Mouse (Mus musculus) neural tube, embryonic 13.5 days (tissue): Measurements from ENCODE around the gene Mrpl4. TPM values are rescaled to one million over a fixed set of nuclear protein-coding genes. Genes with fewer than 3 reads are reported as not detected.

Source experiments
- ATAC-seq: fragments of 200-750 bp; cut with Nextera tagmentation; 2 replicates; pipeline ENCODE4 v1.8.0; 2017; ENCODE audit warnings: low read depth, mild to moderate bottlenecking, moderate TSS enrichment, moderate library complexity
- H3K27ac ChIP-seq: fragments of 300-500 bp; sonication (generic); replicated peaks from 2 replicates; pipeline ENCODE4 v1.5.1; 2015; ENCODE audit warnings: moderate library complexity, mild to moderate bottlenecking, inconsistent platforms
- H3K27me3 ChIP-seq: fragments of 300-500 bp; sonication (generic); 2 replicates; pipeline ENCODE4 v1.6.1; 2015; ENCODE audit warnings: mild to moderate bottlenecking, inconsistent platforms
- H3K36me3 ChIP-seq: fragments of 300-500 bp; sonication (generic); 2 replicates; pipeline ENCODE4 v1.6.1; 2015; ENCODE audit warnings: mild to moderate bottlenecking, inconsistent platforms
- H3K4me1 ChIP-seq: fragments of 300-500 bp; sonication (generic); replicated peaks from 2 replicates; pipeline ENCODE4 v1.6.1; 2015; ENCODE audit warnings: inconsistent platforms
- H3K4me2 ChIP-seq: fragments of 300-500 bp; sonication (generic); 2 replicates; pipeline ENCODE4 v1.6.1; 2015; ENCODE audit warnings: inconsistent platforms, mild to moderate bottlenecking, moderate library complexity
- H3K4me3 ChIP-seq: fragments of 300-500 bp; sonication (generic); 2 replicates; pipeline ENCODE4 v1.5.1; 2015; ENCODE audit warnings: mild to moderate bottlenecking, inconsistent platforms
- H3K9ac ChIP-seq: fragments of 300-500 bp; sonication (generic); 2 replicates; pipeline ENCODE4 v1.6.1; 2015; ENCODE audit warnings: moderate library complexity, mild to moderate bottlenecking, inconsistent platforms
- H3K9me3 ChIP-seq: fragments of 300-500 bp; sonication (generic); 2 replicates; pipeline ENCODE4 v1.6.1; 2016; ENCODE audit warnings: inconsistent platforms
- WGBS: fragments of 180-500 bp; shearing (Covaris S2); methylation state at CpG from one replicate; pipeline ENCODE4 v1.1.7; 2015; 5-methylcytosine and 5-hydroxymethylcytosine counted together
- polyA plus RNA-seq: library from polyadenylated mRNA; unstranded; fragments of >200 nt; fragmentation: Nextera tagmentation; extraction: Ambion mirVana; gene quantifications from 2 replicates; pipeline ENCODE4 v1.2.1, GENCODE M21; 2015

The Mrpl4 gene
- polyA plus RNA-seq, 1 experiment from 2014 or later, result 105 TPM

DNA sequence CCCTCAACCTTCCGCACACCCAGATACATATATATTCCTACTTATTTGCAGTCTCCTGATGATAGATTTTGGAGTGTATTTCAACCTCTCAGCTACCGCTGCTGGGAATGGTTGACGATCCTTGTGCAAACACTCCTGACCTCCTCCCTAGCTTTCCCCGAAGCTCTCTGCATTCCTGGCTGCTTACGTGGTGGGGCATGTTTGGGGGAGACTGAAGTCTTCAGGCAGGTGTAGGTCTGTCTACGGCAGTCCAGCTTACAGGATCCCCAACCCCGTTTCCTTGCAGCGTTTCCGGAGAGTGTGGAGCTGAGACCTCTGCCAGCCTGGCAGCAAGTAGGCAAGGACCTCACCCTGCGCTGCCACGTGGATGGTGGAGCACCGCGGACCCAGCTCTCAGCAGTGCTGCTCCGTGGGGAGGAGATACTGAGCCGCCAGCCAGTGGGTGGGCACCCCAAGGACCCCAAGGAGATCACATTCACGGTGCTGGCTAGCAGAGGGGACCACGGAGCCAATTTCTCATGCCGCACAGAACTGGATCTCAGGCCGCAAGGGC lies 22.8 kb downstream of the Mrpl4 start:
- Histone ChIP-seq H3K36me3 (no peaks in the 10 kb centered on the region), H3K4me3 (no peak overlapping the region), H3K27me3 (peaks cover 59% of the 10 kb centered on the region), H3K27ac (no peak overlapping the region), H3K4me1 (peaks cover 23% of the 10 kb centered on the region), H3K9ac (no peak overlapping the region), H3K4me2 (no peak overlapping the region), H3K9me3 (no peaks in the 10 kb centered on the region)
- WGBS, result 75% methylated on average over 19 of the region's 19 CpGs
- no peak for ATAC-seq

DNA sequence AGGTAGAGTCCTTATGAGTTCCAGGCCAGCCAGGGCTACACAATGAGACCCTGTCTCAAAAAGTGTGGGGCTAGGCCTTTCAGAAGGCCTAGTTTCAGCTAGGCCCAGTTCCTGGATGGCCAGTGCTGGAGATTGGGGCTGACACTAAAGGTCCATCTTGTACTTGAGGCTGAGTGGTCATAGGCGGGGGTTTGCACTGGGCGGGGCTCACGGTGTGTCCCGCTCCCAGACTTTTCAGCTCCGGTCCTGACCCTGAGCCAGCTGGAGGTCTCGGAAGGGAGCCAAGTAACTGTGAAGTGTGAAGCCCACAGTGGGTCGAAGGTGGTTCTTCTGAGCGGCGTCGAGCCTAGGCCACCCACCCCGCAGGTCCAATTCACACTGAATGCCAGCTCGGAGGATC lies 24.3 kb downstream of the Mrpl4 start:
- Histone ChIP-seq H3K36me3 (no peaks in the 10 kb centered on the region), H3K9ac (no peak overlapping the region), H3K4me3 (no peak overlapping the region), H3K27ac (no peak overlapping the region), H3K9me3 (no peaks in the 10 kb centered on the region), H3K4me1 (peaks cover 35% of the 10 kb centered on the region), H3K27me3 (peaks cover 71% of the 10 kb centered on the region), H3K4me2 (no peak overlapping the region)
- WGBS, result 85% methylated on average over 12 of the region's 12 CpGs
- ATAC-seq, result no peak

DNA sequence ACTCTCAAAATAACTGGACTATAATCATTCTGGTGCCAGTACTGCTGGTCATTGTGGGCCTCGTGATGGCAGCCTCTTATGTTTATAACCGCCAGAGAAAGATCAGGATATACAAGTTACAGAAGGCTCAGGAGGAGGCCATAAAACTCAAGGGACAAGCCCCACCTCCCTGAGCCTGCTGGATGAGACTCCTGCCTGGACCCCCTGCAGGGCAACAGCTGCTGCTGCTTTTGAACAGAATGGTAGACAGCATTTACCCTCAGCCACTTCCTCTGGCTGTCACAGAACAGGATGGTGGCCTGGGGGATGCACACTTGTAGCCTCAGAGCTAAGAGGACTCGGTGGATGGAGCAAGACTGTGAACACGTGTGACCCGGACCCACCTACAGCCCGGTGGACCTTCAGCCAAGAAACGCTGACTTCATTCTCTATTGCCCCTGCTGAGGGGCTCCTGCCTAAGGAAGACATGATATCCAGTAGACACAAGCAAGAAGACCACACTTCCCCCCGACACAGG lies 25.3 kb downstream of the Mrpl4 start:
- H3K27ac ChIP-seq, result no peak overlapping the region
- no peak overlapping the region for H3K4me2 ChIP-seq
- no peaks in the 10 kb centered on the region for H3K9me3 ChIP-seq
- no peak overlapping the region for H3K9ac ChIP-seq
- WGBS, result 36% methylated on average over 8 of the region's 8 CpGs
- peaks cover 44% of the 10 kb centered on the region for H3K4me1 ChIP-seq
- H3K36me3 ChIP-seq, result no peaks in the 10 kb centered on the region
- H3K27me3 ChIP-seq, result peaks cover 76% of the 10 kb centered on the region
- ATAC-seq, result no peak
- no peak overlapping the region for H3K4me3 ChIP-seq

DNA sequence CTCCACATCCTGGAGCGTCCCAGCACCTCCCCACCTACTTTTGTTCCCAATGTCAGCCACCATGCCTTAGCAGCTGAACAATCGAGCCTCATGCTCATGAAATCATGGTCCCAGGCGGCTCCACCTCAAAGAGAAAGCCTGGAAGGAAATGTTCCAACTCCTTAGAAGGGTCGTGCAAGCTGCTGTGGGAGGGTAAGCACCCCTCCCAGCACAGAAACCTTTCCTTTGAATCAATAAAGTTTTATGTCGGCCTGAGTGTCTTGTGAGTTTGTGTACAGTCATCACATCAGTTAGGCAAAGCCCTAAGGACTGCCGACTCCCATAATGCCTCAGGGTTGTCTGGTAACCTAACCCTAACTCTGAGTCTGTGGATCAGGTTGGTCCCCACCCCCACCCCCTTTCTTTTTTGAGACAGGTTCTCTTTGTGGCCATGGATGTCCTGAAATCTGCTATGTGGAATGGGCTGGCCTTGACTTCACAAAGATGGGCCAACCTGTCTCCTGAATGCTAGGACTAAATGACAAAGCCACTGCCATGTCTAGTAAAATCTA lies 26.1 kb downstream of the Mrpl4 start:
- Histone ChIP-seq H3K36me3 (no peaks in the 10 kb centered on the region), H3K9ac (no peak overlapping the region), H3K27me3 (peaks cover 84% of the 10 kb centered on the region), H3K4me3 (no peak overlapping the region), H3K9me3 (no peaks in the 10 kb centered on the region), H3K27ac (no peak overlapping the region), H3K4me2 (no peak overlapping the region), H3K4me1 (peaks cover 52% of the 10 kb centered on the region)
- WGBS, result 56% methylated on average over 6 of the region's 6 CpGs
- no peak for ATAC-seq

DNA sequence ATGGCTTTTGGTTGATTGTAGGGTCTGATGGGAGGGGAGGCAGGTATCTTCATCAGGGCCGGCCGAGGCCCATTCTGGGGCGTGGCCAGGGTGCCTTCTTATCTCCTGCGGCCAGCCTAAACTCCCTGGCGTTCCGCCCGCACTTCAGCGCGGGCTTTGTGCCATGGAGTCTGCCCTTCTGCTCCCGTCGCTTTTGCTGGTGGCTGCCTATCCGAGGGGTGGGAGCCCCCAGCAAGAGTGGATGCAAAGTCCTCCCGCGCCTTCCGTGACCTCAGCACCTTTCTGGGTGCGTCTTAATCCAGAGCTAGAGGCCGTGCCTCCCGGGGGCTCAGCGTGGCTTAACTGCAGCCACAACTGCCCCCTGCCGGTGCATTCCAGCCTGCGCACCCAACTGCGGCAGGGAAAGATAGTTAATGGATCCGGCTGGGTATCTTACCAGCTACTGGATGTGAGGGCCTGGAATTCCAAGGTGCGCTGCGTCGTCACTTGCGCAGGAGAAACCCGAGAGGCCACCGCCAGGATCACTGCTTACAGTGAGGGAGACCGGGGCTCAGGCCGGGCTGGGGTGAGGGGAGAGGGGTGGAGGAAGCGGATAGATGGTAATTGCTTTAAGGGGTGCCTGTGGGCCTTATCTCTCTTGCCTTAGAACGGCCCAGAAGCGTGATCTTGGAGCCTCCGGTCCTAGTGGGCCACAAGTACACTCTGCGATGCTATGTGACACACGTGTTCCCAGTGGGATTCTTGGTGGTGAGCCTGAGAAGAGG lies 26.9 kb downstream of the Mrpl4 start, which contains the start of gene Icam4:
Icam4 (plus strand) TSS at position 83 of the 764 bp plus-strand sequence.
- peaks cover 92% of the 10 kb centered on the region for H3K27me3 ChIP-seq
- no peaks in the 10 kb centered on the region for H3K9me3 ChIP-seq
- no peak within 1 kb of the TSS for H3K27ac ChIP-seq
- H3K4me1 ChIP-seq, result peaks cover 56% of the 10 kb centered on the region
- WGBS, result 4% methylated on average over 37 of the region's 37 CpGs
- H3K9ac ChIP-seq, result 0 out of 2 replicates have a peak within 1 kb of the TSS, but pooled peaks have one; percentile 43
- H3K4me2 ChIP-seq, result peak within 1 kb of the TSS; percentile 75
- no peak for ATAC-seq
- H3K4me3 ChIP-seq, result peak within 1 kb of the TSS; percentile 26
- no peaks in the 10 kb centered on the region for H3K36me3 ChIP-seq

DNA sequence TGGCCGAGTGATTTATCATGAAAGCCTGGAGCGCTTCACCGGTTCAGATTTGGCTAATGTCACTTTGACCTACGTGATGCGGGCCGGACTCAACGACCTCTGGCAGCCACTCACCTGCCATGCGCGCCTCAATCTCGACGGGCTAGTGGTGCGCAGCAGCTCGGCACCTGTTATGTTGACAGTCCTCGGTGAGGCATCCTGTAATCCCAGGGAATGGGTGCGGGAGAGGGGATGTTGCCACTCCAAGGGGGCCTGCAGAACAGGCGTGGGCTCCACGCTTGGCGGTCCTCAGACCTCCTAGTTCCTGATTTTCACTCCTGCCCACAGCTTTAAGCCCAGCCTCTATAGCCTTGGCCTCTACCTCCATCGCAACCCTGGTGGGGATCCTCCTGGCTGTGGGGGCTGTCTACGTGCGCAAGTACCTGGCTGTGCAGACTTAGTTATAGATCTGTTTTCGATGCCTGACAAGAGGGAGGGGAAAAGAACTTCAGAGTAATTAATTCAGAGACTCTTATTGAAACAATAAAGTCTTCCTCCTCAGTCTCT lies 27.6 kb downstream of the Mrpl4 start:
- 0 out of 2 replicates have a peak overlapping the region, but pooled peaks have one; percentile 26 for H3K4me3 ChIP-seq
- peaks cover 63% of the 10 kb centered on the region for H3K4me1 ChIP-seq

DNA sequence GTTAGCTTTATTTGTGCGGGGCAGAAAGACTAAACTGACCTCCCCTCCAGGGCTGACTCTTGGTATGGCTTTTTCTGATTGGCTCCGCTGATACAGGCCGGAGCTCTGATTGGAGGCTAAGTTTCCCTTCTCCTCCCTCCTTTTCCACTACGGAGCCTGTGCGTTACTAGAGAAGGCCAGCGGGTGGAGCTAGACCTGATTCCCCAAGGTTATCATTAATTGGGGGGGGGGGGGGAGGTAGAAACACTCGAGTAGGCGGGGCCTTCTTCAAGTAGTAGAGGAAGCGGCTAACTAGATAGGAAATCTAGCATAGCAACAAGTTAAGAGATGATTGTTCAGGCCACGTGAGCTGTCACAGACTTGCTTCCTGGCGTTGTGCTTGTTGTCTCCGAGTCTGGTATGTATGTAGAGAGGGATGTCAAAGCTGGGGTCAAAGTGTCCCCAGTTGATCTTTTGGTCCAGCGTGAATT lies 28.3 kb downstream of the Mrpl4 start:
- Histone ChIP-seq H3K27me3 (peaks cover 98% of the 10 kb centered on the region), H3K9me3 (no peaks in the 10 kb centered on the region), H3K4me2 (peak overlapping the region; percentile 75), H3K9ac (0 out of 2 replicates have a peak overlapping the region, but pooled peaks have one; percentile 63), H3K4me3 (peak overlapping the region; percentile 43), H3K27ac (no peak overlapping the region), H3K4me1 (peaks cover 67% of the 10 kb centered on the region), H3K36me3 (no peaks in the 10 kb centered on the region)
- under 1% methylated on average over 13 of the region's 13 CpGs for WGBS
- peak; percentile 45 for ATAC-seq

More for the DNA sequence above, 27.6 kb downstream of the Mrpl4 start:
- 23% methylated on average over 22 of the region's 22 CpGs for WGBS
- Histone ChIP-seq H3K36me3 (no peaks in the 10 kb centered on the region), H3K9me3 (no peaks in the 10 kb centered on the region), H3K27ac (no peak overlapping the region), H3K4me2 (peak overlapping the region; percentile 75), H3K27me3 (peaks cover 98% of the 10 kb centered on the region), H3K9ac (no peak overlapping the region)
- ATAC-seq, result no peak

DNA sequence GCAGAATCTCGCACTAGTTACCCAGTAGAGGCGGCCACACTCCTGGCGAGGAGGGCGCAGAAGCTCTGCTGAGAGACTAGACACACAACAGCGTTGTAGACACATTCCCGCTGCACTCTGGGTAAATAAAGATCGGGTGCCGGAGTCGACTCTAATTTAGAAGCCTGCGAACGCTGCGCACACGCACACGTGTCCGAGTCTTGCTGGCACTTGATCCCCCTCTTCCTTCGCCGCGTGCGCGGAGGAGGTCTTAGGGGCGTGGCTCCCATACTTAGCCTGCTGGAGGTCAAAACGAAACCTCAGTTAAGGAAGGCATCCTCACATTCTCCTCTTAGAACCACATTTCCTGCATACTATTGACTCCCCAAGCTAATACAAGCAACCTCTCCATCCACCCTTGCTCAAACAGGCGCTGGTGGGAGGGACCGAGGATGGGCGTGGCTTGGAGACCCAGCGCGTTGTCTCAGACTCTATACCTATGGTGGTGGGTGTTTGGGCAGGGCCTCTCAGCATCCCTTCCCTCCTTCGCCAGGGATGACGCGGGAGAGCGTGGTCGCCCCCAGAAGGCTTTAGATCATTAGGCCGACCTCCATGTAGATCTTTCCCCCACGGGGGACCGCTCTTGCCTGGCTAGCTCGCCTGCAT lies 28.8 kb downstream of the Mrpl4 start:
- peak; percentile 59 for ATAC-seq
- Histone ChIP-seq H3K27ac (no peak overlapping the region), H3K27me3 (peaks cover 98% of the 10 kb centered on the region), H3K4me1 (peaks cover 67% of the 10 kb centered on the region), H3K9ac (peak overlapping the region; percentile 63), H3K4me3 (peak overlapping the region; percentile 43), H3K4me2 (peak overlapping the region; percentile 75), H3K36me3 (no peaks in the 10 kb centered on the region), H3K9me3 (no peaks in the 10 kb centered on the region)
- under 1% methylated on average over 36 of the region's 36 CpGs for WGBS

DNA sequence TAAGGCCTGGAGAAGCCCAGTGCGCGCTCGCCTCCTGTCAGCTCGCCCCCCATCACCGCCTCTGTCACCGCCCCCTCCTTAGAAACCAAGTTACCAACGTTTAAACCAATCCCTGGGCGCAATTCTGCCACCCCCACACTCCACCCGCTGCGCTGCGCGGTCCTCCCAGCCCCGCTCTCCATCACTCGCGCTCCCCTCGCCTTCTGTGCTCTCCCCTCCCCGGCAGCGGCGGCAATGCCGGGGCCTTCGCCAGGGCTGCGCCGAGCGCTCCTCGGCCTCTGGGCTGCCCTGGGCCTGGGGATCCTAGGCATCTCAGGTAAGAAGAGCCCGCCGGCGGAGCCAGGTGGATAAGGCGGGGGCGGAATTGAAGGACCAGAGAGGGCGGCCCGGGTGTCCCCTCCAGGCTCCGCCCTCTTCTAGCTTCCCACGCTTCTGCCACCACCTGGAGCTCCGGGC lies 29.4 kb downstream of the Mrpl4 start, which contains the start of gene Icam5:
Icam5 (plus strand) TSS at position 178 of the 456 bp plus-strand sequence.
- Histone ChIP-seq H3K4me2 (peak within 1 kb of the TSS; percentile 75), H3K27me3 (peaks cover 98% of the 10 kb centered on the region), H3K36me3 (no peaks in the 10 kb centered on the region), H3K4me1 (peaks cover 72% of the 10 kb centered on the region), H3K9me3 (no peaks in the 10 kb centered on the region), H3K9ac (peak within 1 kb of the TSS; percentile 63), H3K4me3 (peak within 1 kb of the TSS; percentile 43), H3K27ac (no peak within 1 kb of the TSS)
- ATAC-seq, result peak; percentile 22
- under 1% methylated on average over 35 of the region's 35 CpGs for WGBS

DNA sequence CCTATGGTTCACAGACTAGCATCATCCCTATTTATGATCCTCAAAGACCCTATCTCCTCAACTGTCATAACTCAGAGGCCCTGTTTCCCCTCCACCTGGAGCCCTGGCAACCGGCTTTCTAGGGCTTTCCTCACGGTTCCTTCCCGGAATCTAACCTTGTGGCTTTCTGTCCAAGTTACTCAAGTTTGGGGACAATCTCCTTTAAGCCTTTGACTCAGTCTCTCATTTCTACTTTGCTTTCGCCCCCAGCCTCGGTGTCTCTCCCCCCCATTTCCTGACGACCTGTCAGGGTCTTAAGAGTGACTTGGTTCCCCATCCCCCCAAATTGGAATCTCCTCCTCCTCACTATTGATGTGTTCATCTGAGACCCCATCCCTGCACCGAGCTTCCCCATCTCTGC lies 30.0 kb downstream of the Mrpl4 start:
- Histone ChIP-seq H3K4me1 (peaks cover 74% of the 10 kb centered on the region), H3K9ac (peak overlapping the region; percentile 63; the same call in 1 of the 2 replicates)

DNA sequence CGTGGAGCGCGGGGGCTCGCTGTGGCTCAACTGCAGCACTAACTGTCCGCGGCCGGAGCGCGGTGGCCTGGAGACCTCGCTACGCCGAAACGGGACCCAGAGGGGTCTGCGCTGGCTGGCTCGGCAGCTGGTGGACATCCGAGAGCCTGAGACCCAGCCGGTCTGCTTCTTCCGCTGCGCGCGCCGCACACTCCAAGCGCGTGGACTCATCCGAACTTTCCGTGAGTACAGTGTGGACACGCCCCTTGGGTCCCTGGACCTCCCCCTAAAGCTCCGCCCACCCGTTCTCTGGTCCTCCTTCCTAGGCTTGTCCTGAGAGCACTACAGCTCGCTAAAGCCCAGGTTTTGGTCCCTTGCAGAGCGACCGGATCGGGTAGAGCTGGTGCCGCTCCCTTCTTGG lies 30.6 kb downstream of the Mrpl4 start:
- H3K4me1 ChIP-seq, result peaks cover 74% of the 10 kb centered on the region
- no peaks in the 10 kb centered on the region for H3K36me3 ChIP-seq
- WGBS, result 1% methylated on average over 34 of the region's 34 CpGs
- H3K9me3 ChIP-seq, result no peaks in the 10 kb centered on the region
- peak overlapping the region; percentile 75 for H3K4me2 ChIP-seq
- H3K9ac ChIP-seq, result peak overlapping the region; percentile 47
- H3K27ac ChIP-seq, result no peak overlapping the region
- H3K27me3 ChIP-seq, result peaks cover 99% of the 10 kb centered on the region
- peak overlapping the region; percentile 43 for H3K4me3 ChIP-seq
- no peak for ATAC-seq

More for the DNA sequence above, 30.0 kb downstream of the Mrpl4 start:
- no peaks in the 10 kb centered on the region for H3K9me3 ChIP-seq
- 3% methylated on average over 7 of the region's 7 CpGs for WGBS
- H3K4me2 ChIP-seq, result peak overlapping the region; percentile 75
- no peak for ATAC-seq
- no peaks in the 10 kb centered on the region for H3K36me3 ChIP-seq
- no peak overlapping the region for H3K27ac ChIP-seq
- peaks cover 99% of the 10 kb centered on the region for H3K27me3 ChIP-seq
- peak overlapping the region; percentile 43 for H3K4me3 ChIP-seq
